Mouse (Mus musculus): ENCODE measurements around the gene Trcg1.

DNA sequence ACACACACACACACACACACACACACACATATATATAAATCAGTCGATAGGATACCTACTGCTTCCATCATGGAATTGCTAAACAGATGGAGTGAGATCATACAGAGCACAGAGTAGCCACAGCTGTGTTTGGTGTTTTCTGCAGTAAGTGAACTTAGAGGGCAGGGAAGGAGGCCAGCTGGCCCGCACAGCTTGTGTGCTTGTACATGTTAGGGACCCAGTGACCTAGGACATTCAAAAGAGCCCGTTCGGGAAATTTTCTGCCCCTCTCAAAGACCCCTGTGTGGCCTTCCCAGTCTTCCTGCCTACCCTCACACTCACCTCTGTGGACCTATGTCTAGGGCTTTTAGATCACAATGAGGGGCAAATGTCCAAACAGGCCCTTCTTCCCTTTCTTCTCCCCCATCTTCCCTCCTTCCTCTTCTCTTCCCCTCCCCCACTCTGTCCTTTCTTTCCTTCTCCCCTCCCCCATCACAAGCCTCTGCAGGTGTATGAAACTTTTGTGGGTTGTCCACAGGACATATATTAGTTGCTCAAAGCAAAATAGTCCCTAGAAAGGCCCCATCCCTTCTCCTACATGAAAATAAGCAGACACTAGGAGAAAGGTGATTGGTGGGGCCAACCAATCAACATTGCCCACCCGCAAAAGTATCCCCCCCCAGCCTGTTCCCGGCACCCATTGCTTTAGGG is 37.6 kb downstream of the Trcg1 start:
- TF ChIP-seq POLR2A (IDR thresholded peaks at IDR 0.05; ENCODE audit: low read depth, low read length): no peak
- TF ChIP-seq CTCF (conservative IDR thresholded peaks at IDR 0.05; ENCODE audit: insufficient read depth, insufficient read length, low read depth, low read length): no peak

All from kidney, adult 2 months (tissue).